Mouse (Mus musculus): Measurements from ENCODE around the gene Stxbp4. TPM values are rescaled to one million over a fixed set of nuclear protein-coding genes. Genes with fewer than 3 reads are reported as not detected.

The Stxbp4 gene
- polyA plus RNA-seq, 1 experiment: 23.3 TPM

- Histone ChIP-seq H3K27ac (ENCODE audit: insufficient read depth, low read length) (no peak overlapping the region), H3K4me3 (ENCODE audit: insufficient read depth, low read length) (no peak overlapping the region), H3K4me1 (ENCODE audit: control insufficient read depth, insufficient read depth, low read length) (no peaks in the 10 kb centered on the region)
- TF ChIP-seq POLR2A (IDR thresholded peaks at IDR 0.05; ENCODE audit: low read depth, low read length) (no peak), CTCF (IDR thresholded peaks at IDR 0.05; ENCODE audit: borderline replicate concordance, insufficient read depth, low read length) (no peak)
Measured at GRCm38 (mm10) chr11:90451506-90451905, 186.4 kb downstream of the Stxbp4 start.

- Histone ChIP-seq H3K27ac (ENCODE audit: insufficient read depth, low read length) (no peak overlapping the region), H3K4me1 (ENCODE audit: control insufficient read depth, insufficient read depth, low read length) (no peaks in the 10 kb centered on the region), H3K4me3 (ENCODE audit: insufficient read depth, low read length) (no peak overlapping the region)
- no peak for TF ChIP-seq POLR2A (IDR thresholded peaks at IDR 0.05; ENCODE audit: low read depth, low read length)
- no peak for TF ChIP-seq CTCF (IDR thresholded peaks at IDR 0.05; ENCODE audit: borderline replicate concordance, insufficient read depth, low read length)
Measured at GRCm38 (mm10) chr11:90442462-90442861, 195.4 kb downstream of the Stxbp4 start.

GRCm38 (mm10) chr11:90440851-90441250 is 197.0 kb downstream of the Stxbp4 start:
- Histone ChIP-seq H3K27ac (ENCODE audit: insufficient read depth, low read length) (no peak overlapping the region), H3K4me1 (ENCODE audit: control insufficient read depth, insufficient read depth, low read length) (no peaks in the 10 kb centered on the region), H3K4me3 (ENCODE audit: insufficient read depth, low read length) (no peak overlapping the region)
- TF ChIP-seq POLR2A (IDR thresholded peaks at IDR 0.05; ENCODE audit: low read depth, low read length) (no peak), CTCF (IDR thresholded peaks at IDR 0.05; ENCODE audit: borderline replicate concordance, insufficient read depth, low read length) (no peak)

- no peak overlapping the region for H3K4me3 ChIP-seq (ENCODE audit: insufficient read depth, low read length)
- H3K27ac ChIP-seq (ENCODE audit: insufficient read depth, low read length): no peak overlapping the region
- H3K4me1 ChIP-seq (ENCODE audit: control insufficient read depth, insufficient read depth, low read length): no peaks in the 10 kb centered on the region
- TF ChIP-seq POLR2A (IDR thresholded peaks at IDR 0.05; ENCODE audit: low read depth, low read length) (no peak), CTCF (IDR thresholded peaks at IDR 0.05; ENCODE audit: borderline replicate concordance, insufficient read depth, low read length) (no peak)
Measured at GRCm38 (mm10) chr11:90438768-90439167, 199.1 kb downstream of the Stxbp4 start.

Other genes with a start within 250 kb of the Stxbp4 start
- gene Hlf, start 247.2 kb downstream of the Stxbp4 start, polyA plus RNA-seq (2011; ENCODE audit: insufficient read length, low read depth, missing spikeins): 0.62 and 2.8 TPM in 2 replicates
- gene Cox11, start 89 bp upstream of the Stxbp4 start, polyA plus RNA-seq (2011; ENCODE audit: insufficient read length, low read depth, missing spikeins): 14.7 and 18.6 TPM in 2 replicates
- 27.1 and 36.7 TPM in 2 replicates for gene Tom1l1, start 50.3 kb upstream of the Stxbp4 start, polyA plus RNA-seq (2011; ENCODE audit: insufficient read length, low read depth, missing spikeins)

All from embryonic fibroblast, embryonic 13.5 days (primary cell).